ENCODE assay signal across 8 mouse cellular contexts in the genomic region with DNA sequence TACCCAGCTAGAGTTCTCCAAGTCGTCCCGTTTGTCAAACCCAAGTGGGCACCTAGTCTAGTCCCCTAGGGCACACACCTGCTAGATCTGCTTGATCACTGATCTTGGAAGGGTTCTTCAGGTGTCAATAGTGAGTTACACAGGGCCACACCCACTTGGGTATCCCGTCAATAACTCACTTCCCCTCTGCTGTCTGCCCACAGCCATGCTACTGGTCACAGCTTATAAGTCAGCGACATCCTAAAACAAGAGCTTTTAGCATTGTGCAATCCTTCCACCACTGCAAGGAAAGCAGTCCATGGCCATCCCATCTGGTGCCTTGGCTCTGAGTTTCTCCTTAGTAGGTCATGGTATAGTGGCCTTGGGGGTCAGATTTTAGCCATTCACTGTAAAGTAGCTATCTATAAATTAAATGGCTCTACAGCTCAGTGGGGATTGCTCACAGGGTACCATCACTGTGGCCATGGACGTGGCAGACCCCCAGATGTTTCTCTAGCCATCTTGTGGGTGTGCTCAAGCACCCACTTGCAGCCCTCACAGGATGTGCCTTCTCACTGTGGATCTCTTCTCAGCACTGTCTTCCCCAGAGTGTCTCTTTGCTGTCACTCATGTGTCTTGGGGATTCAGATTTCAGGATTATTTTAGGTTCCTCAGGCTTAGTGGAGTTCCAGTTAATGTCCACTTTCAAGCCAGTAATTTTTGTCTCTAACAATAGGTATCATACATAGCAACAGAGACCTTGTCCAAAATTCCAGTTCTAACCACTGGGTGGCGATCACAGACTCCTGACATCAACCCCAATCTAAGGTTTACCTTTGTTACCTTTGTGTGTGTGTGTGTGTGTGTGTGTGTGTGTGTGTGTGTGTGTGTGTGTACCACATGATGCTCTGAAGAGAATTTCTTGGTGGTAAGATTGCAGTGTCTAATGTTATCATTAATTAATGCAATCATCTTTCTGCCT. TPM values are rescaled to one million over a fixed set of nuclear protein-coding genes. Genes with fewer than 3 reads are reported as not detected.
A peak's percentile ranks its signal among the peaks of the same experiment; 100 is the strongest.
DNase-seq lines count a peak whose midpoint lies in the region; ATAC-seq and TF ChIP-seq lines count a peak whose summit lies in the region.

No protein-coding gene starts in this region.

- DNase-seq in layer of hippocampus, adult 2 months (ENCODE audit: low spot score in 2 of 2): peak in 1 of 2 experiments; percentile 49
- DNase-seq in layer of hippocampus, adult 8-10 months (ENCODE audit: low spot score in 2 of 2): no peak
- peak; percentile 39 for DNase-seq in ES-E14 (ENCODE audit: low read depth, low spot score)
- peak; percentile 74 for DNase-seq in cerebellum, adult 9-10 months
- no peak for DNase-seq in liver, embryonic 14.5 days (ENCODE audit: low read depth in 3 of 3, low spot score in 3 of 3)
- DNase-seq in yolk sac, embryonic 10.5 days (ENCODE audit: low spot score): no peak

- 27% methylated on average over 6 of the region's 6 CpGs for WGBS in liver, embryonic 14.5 days (ENCODE audit: insufficient replicate concordance)
- 61% methylated on average over 6 of the region's 6 CpGs for WGBS in neural tube, embryonic 14.5 days

- no peaks in the 10 kb centered on the region for H3K9me3 ChIP-seq in ES-E14 (ENCODE audit: control insufficient read depth, insufficient read depth, low read depth, low read length)
- H3K9me3 ChIP-seq in liver, embryonic 14.5 days (ENCODE audit: control insufficient read depth, low read length): no peaks in the 10 kb centered on the region
- no peaks in the 10 kb centered on the region for H3K9me3 ChIP-seq in neural tube, embryonic 14.5 days (ENCODE audit: control insufficient read depth, low read length)

- no peak overlapping the region for H3K4me2 ChIP-seq in liver, embryonic 14.5 days (ENCODE audit: low read depth)
- no peak overlapping the region for H3K4me2 ChIP-seq in neural tube, embryonic 14.5 days (ENCODE audit: low read depth, low read length)

- peak; percentile 77 for TF ChIP-seq CTCF in layer of hippocampus, adult 2 months (conservative IDR thresholded peaks at IDR 0.05)
- peak; percentile 66 for TF ChIP-seq CTCF in liver, embryonic 14.5 days (IDR thresholded peaks at IDR 0.05; ENCODE audit: low read depth)

- no peak for TF ChIP-seq EP300 in liver, embryonic 14.5 days (IDR thresholded peaks at IDR 0.05; ENCODE audit: low read depth)

- H3K27me3 ChIP-seq in liver, embryonic 14.5 days (ENCODE audit: control insufficient read depth, insufficient read depth, low read length): no peaks in the 10 kb centered on the region
- no peaks in the 10 kb centered on the region for H3K27me3 ChIP-seq in neural tube, embryonic 14.5 days (ENCODE audit: control insufficient read depth, insufficient read depth, low read length)

- ATAC-seq in hematopoietic stem cell, adult 5-6 weeks (replicated peaks in 1 of 2; ENCODE audit: insufficient read depth in 1 of 2, low FRiP score in 2 of 2, low TSS enrichment in 1 of 2, low read depth in 1 of 2, poor library complexity in 2 of 2, severe bottlenecking in 2 of 2): peak; percentile 55 to 64; a peak in 2 of 4 replicates
- no peak for ATAC-seq in liver, embryonic 14.5 days (ENCODE audit: insufficient read depth)
- peak; percentile 83 for ATAC-seq in neural tube, embryonic 14.5 days (ENCODE audit: low read depth)

- no peak overlapping the region for H3K4me3 ChIP-seq in layer of hippocampus, adult 2 months
- no peak overlapping the region for H3K4me3 ChIP-seq in ES-E14 (ENCODE audit: insufficient read depth in 1 of 2, low read depth in 1 of 2, low read length in 2 of 2, poor library complexity in 1 of 2, severe bottlenecking in 1 of 2)
- H3K4me3 ChIP-seq in liver, embryonic 14.5 days (ENCODE audit: insufficient read depth in 1 of 2, low read depth in 2 of 2, low read length in 2 of 2): no peak overlapping the region
- no peak overlapping the region for H3K4me3 ChIP-seq in neural tube, embryonic 14.5 days (ENCODE audit: low read depth, low read length)

- H3K4me1 ChIP-seq in ES-E14 (ENCODE audit: control insufficient read depth in 2 of 2, insufficient read depth in 2 of 2, low read length in 2 of 2, poor library complexity in 1 of 2): no peaks in the 10 kb centered on the region
- no peaks in the 10 kb centered on the region for H3K4me1 ChIP-seq in liver, embryonic 14.5 days (replicated peaks; ENCODE audit: control insufficient read depth in 2 of 2, insufficient read depth in 2 of 2, low read length in 1 of 2)
- H3K4me1 ChIP-seq in neural tube, embryonic 14.5 days (ENCODE audit: control insufficient read depth, insufficient read depth, low read length): no peaks in the 10 kb centered on the region

- no peak overlapping the region for H3K9ac ChIP-seq in ES-E14 (ENCODE audit: insufficient read depth, low read depth, low read length, poor library complexity, severe bottlenecking)
- no peak overlapping the region for H3K9ac ChIP-seq in liver, embryonic 14.5 days (replicated peaks)
- no peak overlapping the region for H3K9ac ChIP-seq in neural tube, embryonic 14.5 days (replicated peaks; ENCODE audit: low read depth, low read length)

- H3K36me3 ChIP-seq in ES-E14 (ENCODE audit: control insufficient read depth, insufficient read depth, low read length, poor library complexity, severe bottlenecking): no peaks in the 10 kb centered on the region
- H3K36me3 ChIP-seq in liver, embryonic 14.5 days (replicated peaks; ENCODE audit: control insufficient read depth, insufficient read depth, low read depth): no peaks in the 10 kb centered on the region
- no peaks in the 10 kb centered on the region for H3K36me3 ChIP-seq in neural tube, embryonic 14.5 days (ENCODE audit: control insufficient read depth, insufficient read depth, low read length)

- no peak overlapping the region for H3K27ac ChIP-seq in layer of hippocampus, adult 2 months
- H3K27ac ChIP-seq in ES-E14 (ENCODE audit: insufficient read depth, low read depth, low read length, poor library complexity, severe bottlenecking): no peak overlapping the region
- no peak overlapping the region for H3K27ac ChIP-seq in liver, embryonic 14.5 days
- H3K27ac ChIP-seq in neural tube, embryonic 14.5 days (ENCODE audit: low read depth, low read length): no peak overlapping the region

- in situ Hi-C loops in ES-E14 (cut with MboI; ENCODE audit: low sequenced_read_pairs in 2 of 2, unreplicated experiment in 2 of 2): no loop called here

TF ChIP-seq in ES-E14, 5 proteins besides CTCF, POLR2A, EP300 and RAD21:
- TF ChIP-seq MAFK (IDR thresholded peaks at IDR 0.05; ENCODE audit: insufficient read depth, low read depth, low read length) (no peak), HCFC1 (IDR thresholded peaks at IDR 0.05; ENCODE audit: borderline replicate concordance, insufficient read depth, low read length) (no peak), CHD2 (IDR thresholded peaks at IDR 0.05; ENCODE audit: low read depth, low read length) (no peak), ZC3H11A (IDR thresholded peaks at IDR 0.05; ENCODE audit: borderline replicate concordance, low read depth, low read length) (0 out of 2 replicates have a peak, but pooled peaks have one; percentile 20), ZNF384 (IDR thresholded peaks at IDR 0.05; ENCODE audit: low read depth, low read length) (no peak)

RNA-seq across cellular contexts. Expression of a gene that starts 6.4 kb away (rescaled TPM):
- total RNA-seq in layer of hippocampus, adult 2 months (2021): 1 to 10 TPM; 5.6 to 7.1 TPM
- 10 to 100 TPM in 1 of 4 experiments, 1 to 10 TPM in 3; 6.2 to 10.8 (median 8.6) TPM for total RNA-seq in layer of hippocampus, adult 8-10 months (2022)
- 1.5 and 6.2 TPM in 2 replicates for total RNA-seq in ES-E14 (2012; rRNA removed)
- 13.0 and 16.8 TPM in 2 replicates for total RNA-seq in hematopoietic stem cell, adult 5-6 weeks (2017)
- polyA plus RNA-seq in liver, embryonic 14.5 days (2012; rRNA removed): 0.50 and 0.64 TPM in 2 replicates
- polyA plus RNA-seq in liver, embryonic 14.5 days (2014; fragmentation: Nextera tagmentation; extraction: Ambion mirVana): 0.11 TPM in 2 replicates
- polyA plus RNA-seq in neural tube, embryonic 14.5 days (2014; fragmentation: Nextera tagmentation; extraction: Ambion mirVana): 2.2 and 2.4 TPM in 2 replicates

RNA-seq across cellular contexts. Expression of a gene that starts 14.9 kb away (rescaled TPM):
- total RNA-seq in layer of hippocampus, adult 2 months (2021): 10 to 100 TPM; 55.2 to 55.3 TPM
- 10 to 100 TPM; 46.0 to 58.0 (median 50.2) TPM for total RNA-seq in layer of hippocampus, adult 8-10 months (2022)
- total RNA-seq in ES-E14 (2012; rRNA removed): 18.2 and 25.5 TPM in 2 replicates
- 18.0 and 21.2 TPM in 2 replicates for total RNA-seq in hematopoietic stem cell, adult 5-6 weeks (2017)
- polyA plus RNA-seq in liver, embryonic 14.5 days (2012; rRNA removed): 5.6 and 6.4 TPM in 2 replicates
- 5.9 and 7.0 TPM in 2 replicates for polyA plus RNA-seq in liver, embryonic 14.5 days (2014; fragmentation: Nextera tagmentation; extraction: Ambion mirVana)
- 27.6 and 38.6 TPM in 2 replicates for polyA plus RNA-seq in neural tube, embryonic 14.5 days (2014; fragmentation: Nextera tagmentation; extraction: Ambion mirVana)

Comparison
In these comparisons a context has a peak if more than half of its experiments do, and no peak if none do; other contexts are left out.
1. DNase-seq: peak in ES-E14 (single experiment) and cerebellum, adult 9-10 months (single experiment); none in layer of hippocampus, adult 8-10 months (0 of 2), liver, embryonic 14.5 days (0 of 3) and yolk sac, embryonic 10.5 days (single experiment).